Mouse (Mus musculus) cortical plate, adult 2 months (tissue): Measurements from ENCODE around the gene Alkbh7. TPM values are rescaled to one million over a fixed set of nuclear protein-coding genes. Genes with fewer than 3 reads are reported as not detected.

Experiments
- H3K27ac ChIP-seq: fragments of 200-500 bp; 2 replicates; pipeline ENCODE4 v1.5.1; 2012; ENCODE audit warnings: low read length, control low read depth, inconsistent platforms; ENCODE audit not compliant: insufficient read depth
- H3K4me1 ChIP-seq: fragments of 200-500 bp; 2 replicates; pipeline ENCODE4 v1.6.1; 2011; ENCODE audit warnings: low read length; ENCODE audit not compliant: control insufficient read depth, insufficient read depth
- H3K4me3 ChIP-seq: fragments of 200-500 bp; 2 replicates; pipeline ENCODE4 v1.5.1; 2011; ENCODE audit warnings: mild to moderate bottlenecking, low read length, control low read depth; ENCODE audit not compliant: insufficient read depth
- CTCF ChIP-seq: fragments of 200-500 bp; IDR thresholded peaks from 2 replicates; pipeline ENCODE4 v1.5.1; 2011; ENCODE audit warnings: mild to moderate bottlenecking, control low read depth, low read length; ENCODE audit not compliant: insufficient read depth; ENCODE audit errors: extremely low read depth
- POLR2A ChIP-seq: fragments of 200-500 bp; IDR thresholded peaks from 2 replicates; pipeline ENCODE4 v1.6.1; 2011; ENCODE audit warnings: mild to moderate bottlenecking, low read length, control low read depth; ENCODE audit not compliant: insufficient read depth; ENCODE audit errors: extremely low read depth
- polyA plus RNA-seq: library from polyadenylated mRNA; depleted of rRNA; stranded (reverse); fragments of >200 nt; gene quantifications from 2 replicates; pipeline ENCODE4 v1.2.3, GENCODE M21; 2012

The Alkbh7 gene
- polyA plus RNA-seq, 1 experiment = 35.4 TPM

GRCm38 (mm10) chr17:56970081-56970480 is 27.1 kb upstream of the Alkbh7 start:
- Histone ChIP-seq H3K27ac (no peak overlapping the region), H3K4me3 (no peak overlapping the region)
- TF ChIP-seq CTCF = no peak
- no peak for TF ChIP-seq POLR2A

DNA sequence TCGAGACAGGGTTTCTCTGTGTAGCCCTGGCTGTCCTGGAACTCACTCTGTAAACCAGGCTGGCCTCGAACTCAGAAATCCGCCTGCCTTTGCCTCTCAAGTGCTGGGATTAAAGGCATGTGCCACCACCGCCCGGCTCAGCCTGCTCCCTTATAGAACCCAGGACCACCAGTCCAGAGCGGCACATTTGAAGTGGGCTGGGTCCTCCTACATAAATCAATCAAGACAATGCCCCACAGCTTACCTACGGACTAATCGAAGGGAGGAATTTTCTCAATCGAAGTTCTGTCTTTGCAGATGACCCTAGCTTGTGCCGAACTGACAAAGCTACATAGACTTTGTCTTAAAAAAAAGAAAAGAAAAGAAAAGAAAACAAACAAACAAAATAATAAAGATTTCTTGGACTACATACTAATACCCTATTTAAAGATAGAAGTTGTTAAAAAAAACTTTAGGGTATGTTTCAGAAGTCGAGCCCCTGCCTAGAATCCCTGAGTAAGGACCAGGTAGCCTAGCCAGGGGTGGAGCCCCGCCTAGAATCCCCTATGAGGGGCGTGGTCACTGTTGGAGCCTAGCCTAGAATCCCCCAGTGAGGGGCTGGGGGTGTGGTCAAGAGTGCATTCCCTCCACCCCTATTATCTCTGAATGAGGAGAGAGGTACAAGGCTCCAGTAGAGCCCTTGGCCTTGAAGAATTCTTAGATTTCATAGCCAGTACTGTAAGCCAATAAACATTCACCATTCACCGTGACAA is 23.0 kb upstream of the Alkbh7 start:
- no peak for TF ChIP-seq POLR2A
- no peak for TF ChIP-seq CTCF
- Histone ChIP-seq H3K27ac (no peak overlapping the region), H3K4me1 (no peaks in the 10 kb centered on the region), H3K4me3 (no peak overlapping the region)

More at GRCm38 (mm10) chr17:56970081-56970480, 27.1 kb upstream of the Alkbh7 start:
- H3K4me1 ChIP-seq = no peaks in the 10 kb centered on the region

- Histone ChIP-seq H3K4me1 (no peaks in the 10 kb centered on the region), H3K27ac (no peak overlapping the region), H3K4me3 (no peak overlapping the region)
- TF ChIP-seq CTCF (no peak), POLR2A (no peak)
These were observed 22.4 kb upstream of the Alkbh7 start for GRCm38 (mm10) chr17:56974708-56975240.

DNA sequence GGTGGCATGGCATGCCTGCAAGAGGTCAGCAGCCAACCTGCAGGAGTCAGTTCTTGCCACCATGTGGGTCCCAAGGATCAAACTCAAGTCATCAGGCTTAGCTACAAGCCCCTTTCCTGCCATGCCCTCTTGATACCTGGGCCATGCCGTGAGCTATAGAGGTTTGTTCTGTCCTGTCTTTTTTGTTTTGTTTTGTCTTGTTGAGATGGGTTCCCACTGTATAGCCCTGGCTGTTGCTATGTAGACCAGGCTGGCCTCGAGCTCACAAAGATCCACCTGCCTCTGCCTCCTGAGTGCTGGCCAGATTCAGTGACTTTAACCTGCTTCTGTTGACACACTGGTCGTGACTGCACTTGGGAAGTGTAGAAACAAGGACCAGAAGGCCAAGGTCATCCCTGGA is 21.7 kb upstream of the Alkbh7 start:
- no peak for TF ChIP-seq POLR2A
- no peak for TF ChIP-seq CTCF
- H3K27ac ChIP-seq = no peak overlapping the region
- no peaks in the 10 kb centered on the region for H3K4me1 ChIP-seq
- no peak overlapping the region for H3K4me3 ChIP-seq

- H3K4me3 ChIP-seq = no peak overlapping the region
- TF ChIP-seq CTCF (no peak), POLR2A (no peak)
- no peak overlapping the region for H3K27ac ChIP-seq
- H3K4me1 ChIP-seq = no peaks in the 10 kb centered on the region
These were observed 20.4 kb upstream of the Alkbh7 start for GRCm38 (mm10) chr17:56976531-56977390.

DNA sequence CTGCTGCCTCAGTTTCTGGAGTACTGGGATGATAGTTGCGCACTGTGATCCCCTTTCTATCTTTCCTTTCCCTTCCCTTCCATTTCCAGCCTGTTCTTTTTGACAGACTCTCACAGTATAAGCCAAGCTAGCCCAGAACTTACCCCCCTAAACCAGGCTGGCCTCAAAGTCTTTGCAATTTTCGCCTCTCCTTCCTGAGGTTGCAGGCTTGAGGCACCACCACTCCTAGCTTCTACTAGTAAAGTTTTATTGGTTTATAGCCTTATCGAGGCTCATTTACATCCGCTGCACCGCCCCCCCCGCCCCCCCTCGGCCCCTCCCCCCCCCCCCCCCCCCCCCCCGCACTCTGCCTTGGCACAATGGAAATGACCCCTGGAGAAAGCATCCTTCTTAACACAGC is 17.6 kb upstream of the Alkbh7 start:
- no peak for TF ChIP-seq POLR2A
- no peak for TF ChIP-seq CTCF
- Histone ChIP-seq H3K4me3 (no peak overlapping the region), H3K4me1 (no peaks in the 10 kb centered on the region), H3K27ac (no peak overlapping the region)

- H3K4me1 ChIP-seq = no peaks in the 10 kb centered on the region
- TF ChIP-seq POLR2A = no peak
- TF ChIP-seq CTCF = no peak
- H3K27ac ChIP-seq = no peak overlapping the region
- H3K4me3 ChIP-seq = no peak overlapping the region
These were observed 16.1 kb upstream of the Alkbh7 start for GRCm38 (mm10) chr17:56981049-56981448.

- no peak within 1 kb of the TSS for H3K4me3 ChIP-seq
- no peak within 1 kb of the TSS for H3K27ac ChIP-seq
- no peak for TF ChIP-seq POLR2A
- TF ChIP-seq CTCF = no peak
- no peaks in the 10 kb centered on the region for H3K4me1 ChIP-seq
These were observed 15.1 kb upstream of the Alkbh7 start, which contains the start of gene Acer1 for GRCm38 (mm10) chr17:56982013-56982412. Gene Acer1, minus strand, starts transcription at chr17:56982126.

DNA sequence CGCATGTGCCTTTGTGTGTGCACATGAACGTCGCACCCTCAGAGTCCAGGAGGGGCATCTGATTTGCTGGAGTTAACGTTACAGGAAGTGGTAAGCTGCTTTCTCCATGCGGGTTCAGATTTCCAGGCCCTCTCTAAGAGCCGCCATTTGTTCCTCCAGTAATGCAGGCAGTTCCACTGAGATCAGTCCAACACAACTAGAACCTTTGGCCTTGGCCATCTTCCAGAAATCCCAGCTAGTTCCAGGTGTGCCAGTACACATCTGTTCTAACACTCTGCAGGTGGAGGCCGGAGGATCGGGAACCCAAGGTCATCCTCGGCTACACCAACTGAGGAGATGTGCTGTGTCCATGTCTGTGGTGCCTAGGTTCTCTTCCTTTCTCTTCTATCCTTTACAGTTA is 12.3 kb upstream of the Alkbh7 start:
- TF ChIP-seq POLR2A (no peak), CTCF (no peak)
- Histone ChIP-seq H3K27ac (no peak overlapping the region), H3K4me1 (no peaks in the 10 kb centered on the region), H3K4me3 (no peak overlapping the region)
